Mouse (Mus musculus): ENCODE measurements around the gene Naif1. TPM values are rescaled to one million over a fixed set of nuclear protein-coding genes. Genes with fewer than 3 reads are reported as not detected.

The Naif1 gene
- polyA plus RNA-seq, 1 experiment from 2014 or later: 7.3 TPM

DNA sequence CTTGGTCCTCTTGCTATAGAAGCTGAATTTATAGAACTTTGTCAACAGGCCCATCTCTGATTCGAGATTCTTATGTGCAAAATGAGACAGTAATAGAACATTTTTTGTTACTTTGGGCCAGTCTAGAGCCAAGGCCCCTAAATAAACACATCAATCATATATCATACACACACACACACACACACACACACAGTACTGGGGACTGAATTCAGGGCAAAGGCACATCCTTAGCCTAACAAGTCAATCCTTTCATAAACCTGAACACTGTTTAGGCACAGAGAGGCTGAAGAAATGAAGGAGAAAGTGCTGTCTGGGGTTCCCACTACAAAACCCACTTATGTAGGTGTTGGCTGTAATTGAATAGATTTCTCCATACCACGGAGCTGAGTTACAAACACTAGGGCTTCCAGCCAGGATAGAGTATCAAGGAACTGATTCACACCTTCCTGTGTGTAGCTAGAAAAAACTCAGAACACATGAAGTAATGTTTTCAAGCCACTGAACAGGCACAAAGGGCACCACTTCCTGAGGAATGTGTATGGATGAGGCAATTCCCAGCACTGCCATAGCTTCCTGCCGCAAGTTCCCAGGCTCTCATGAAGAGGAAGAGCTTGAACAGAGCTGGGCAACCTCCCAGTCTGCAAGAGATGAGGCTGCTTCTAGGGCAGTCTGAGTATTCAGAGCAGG lies 13.4 kb upstream of the Naif1 start:
- H3K9me3 ChIP-seq (replicated peaks): no peaks in the 10 kb centered on the region
- H3K4me3 ChIP-seq: no peak overlapping the region
- DNase-seq (ENCODE audit: low spot score): no peak
- peaks cover 18% of the 10 kb centered on the region for H3K4me1 ChIP-seq
- WGBS: 79% methylated on average over 3 of the region's 3 CpGs
- H3K27ac ChIP-seq: peak overlapping the region; percentile 31; the same call in 1 of the 2 replicates
- H3K27me3 ChIP-seq (ENCODE audit: low read depth, poor library complexity, severe bottlenecking): no peaks in the 10 kb centered on the region
- no peaks in the 10 kb centered on the region for H3K36me3 ChIP-seq

GRCm38 (mm10) chr2:32437612-32438166 lies 12.6 kb upstream of the Naif1 start:
- Histone ChIP-seq H3K27ac (no peak overlapping the region), H3K9me3 (replicated peaks) (no peaks in the 10 kb centered on the region), H3K36me3 (no peaks in the 10 kb centered on the region), H3K27me3 (ENCODE audit: low read depth, poor library complexity, severe bottlenecking) (no peaks in the 10 kb centered on the region), H3K4me3 (no peak overlapping the region), H3K4me1 (peaks cover 18% of the 10 kb centered on the region)
- no peak for DNase-seq (ENCODE audit: low spot score)
- 93% methylated on average over 2 of the region's 2 CpGs for WGBS

DNA sequence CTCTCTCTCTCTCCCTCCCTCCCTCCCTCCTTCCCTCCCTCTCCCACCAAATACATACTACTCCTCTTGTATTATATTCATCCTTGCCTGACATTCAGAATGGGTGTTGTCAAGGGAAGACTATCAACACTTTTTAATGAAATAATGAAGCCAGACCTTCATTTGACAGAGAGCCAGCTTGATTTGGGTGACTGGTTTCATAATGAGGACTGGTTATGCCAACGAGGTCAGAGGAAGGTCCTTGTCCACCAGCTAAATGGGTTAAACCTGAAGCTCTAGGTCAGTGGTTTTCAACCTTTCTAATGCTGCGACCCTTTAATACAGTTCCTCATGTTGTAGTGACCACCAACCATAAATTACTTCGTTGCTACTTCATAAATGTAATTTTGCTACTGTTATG lies 11.5 kb upstream of the Naif1 start:
- H3K9me3 ChIP-seq (replicated peaks): no peaks in the 10 kb centered on the region
- no peak for DNase-seq (ENCODE audit: low spot score)
- no peaks in the 10 kb centered on the region for H3K27me3 ChIP-seq (ENCODE audit: low read depth, poor library complexity, severe bottlenecking)
- WGBS: 81% methylated on average over 3 of the region's 3 CpGs
- H3K27ac ChIP-seq: no peak overlapping the region
- H3K36me3 ChIP-seq: no peaks in the 10 kb centered on the region
- no peak overlapping the region for H3K4me3 ChIP-seq
- peaks cover 18% of the 10 kb centered on the region for H3K4me1 ChIP-seq

GRCm38 (mm10) chr2:32439177-32439576 lies 11.1 kb upstream of the Naif1 start:
- DNase-seq (ENCODE audit: low spot score): no peak
- no peaks in the 10 kb centered on the region for H3K27me3 ChIP-seq (ENCODE audit: low read depth, poor library complexity, severe bottlenecking)
- 0 out of 2 replicates have a peak overlapping the region, but pooled peaks have one; percentile 10 for H3K27ac ChIP-seq
- peaks cover 18% of the 10 kb centered on the region for H3K4me1 ChIP-seq
- 0 out of 2 replicates have a peak, but pooled peaks cover 3% of the 10 kb centered on the region for H3K36me3 ChIP-seq
- no peak overlapping the region for H3K4me3 ChIP-seq
- H3K9me3 ChIP-seq (replicated peaks): no peaks in the 10 kb centered on the region
- WGBS: 55% methylated on average over 6 of the region's 6 CpGs

DNA sequence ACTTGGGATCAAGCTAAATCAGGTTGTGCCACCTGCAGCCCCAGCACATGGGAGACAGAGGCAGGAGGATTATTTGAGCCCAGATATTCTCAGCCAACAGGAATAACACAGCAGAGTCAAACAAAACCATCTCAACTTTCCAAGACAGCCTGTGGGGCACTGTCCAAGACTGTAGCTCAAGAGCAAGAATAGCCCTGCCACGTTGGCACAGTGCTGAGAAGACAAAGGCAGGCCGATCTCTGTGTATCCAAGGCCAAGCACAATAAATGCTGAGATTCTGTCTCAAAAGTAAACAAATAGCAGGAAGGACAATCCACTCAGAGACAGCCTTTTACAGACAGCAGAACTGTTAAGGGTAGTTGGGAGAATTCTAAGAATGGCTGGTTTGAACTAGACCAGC lies 10.1 kb upstream of the Naif1 start:
- Histone ChIP-seq H3K36me3 (0 out of 2 replicates have a peak, but pooled peaks cover 12% of the 10 kb centered on the region), H3K27me3 (ENCODE audit: low read depth, poor library complexity, severe bottlenecking) (no peaks in the 10 kb centered on the region), H3K4me1 (peaks cover 18% of the 10 kb centered on the region), H3K4me3 (no peak overlapping the region), H3K9me3 (replicated peaks) (no peaks in the 10 kb centered on the region), H3K27ac (no peak overlapping the region)
- DNase-seq (ENCODE audit: low spot score): no peak
- WGBS: 62% methylated on average over 2 of the region's 2 CpGs

- no peak for DNase-seq (ENCODE audit: low spot score)
- Histone ChIP-seq H3K4me1 (peaks cover 18% of the 10 kb centered on the region), H3K27me3 (ENCODE audit: low read depth, poor library complexity, severe bottlenecking) (no peaks in the 10 kb centered on the region), H3K36me3 (peaks cover 16% of the 10 kb centered on the region; the same call in 1 of the 2 replicates), H3K4me3 (no peak overlapping the region), H3K9me3 (replicated peaks) (no peaks in the 10 kb centered on the region), H3K27ac (no peak overlapping the region)
- WGBS: 91% methylated on average over 1 of the region's 1 CpGs
Measured at GRCm38 (mm10) chr2:32440632-32441031, 9.6 kb upstream of the Naif1 start.

DNA sequence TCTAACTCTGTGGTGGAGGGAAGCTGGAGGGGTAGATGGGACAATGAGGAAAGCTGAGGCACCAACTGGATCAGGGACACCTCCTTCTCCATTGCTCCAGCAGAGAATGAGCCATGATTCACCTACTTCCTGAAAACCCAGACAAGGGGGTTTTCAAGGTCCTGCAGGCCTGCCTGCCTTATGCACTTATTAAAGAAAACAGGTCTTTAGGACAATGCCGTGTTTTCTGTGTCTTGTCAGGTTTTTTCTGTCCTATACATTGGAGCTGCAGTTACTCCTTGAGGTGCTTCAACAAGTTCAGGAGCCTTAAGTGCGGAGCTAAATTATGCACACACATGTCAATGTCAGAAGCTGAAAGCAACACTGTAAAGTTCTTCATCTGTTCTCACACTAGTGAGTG lies 8.7 kb upstream of the Naif1 start:
- peaks cover 18% of the 10 kb centered on the region for H3K4me1 ChIP-seq
- no peaks in the 10 kb centered on the region for H3K27me3 ChIP-seq (ENCODE audit: low read depth, poor library complexity, severe bottlenecking)
- peaks cover 22% of the 10 kb centered on the region for H3K36me3 ChIP-seq
- DNase-seq (ENCODE audit: low spot score): no peak
- no peak overlapping the region for H3K4me3 ChIP-seq
- H3K27ac ChIP-seq: no peak overlapping the region
- H3K9me3 ChIP-seq (replicated peaks): no peaks in the 10 kb centered on the region
- WGBS: 95% methylated on average over 2 of the region's 2 CpGs

GRCm38 (mm10) chr2:32445535-32445934 lies 4.7 kb upstream of the Naif1 start:
- H3K36me3 ChIP-seq: peaks cover 24% of the 10 kb centered on the region
- H3K9me3 ChIP-seq (replicated peaks): no peaks in the 10 kb centered on the region
- H3K4me1 ChIP-seq: peaks cover 9% of the 10 kb centered on the region
- no peak overlapping the region for H3K4me3 ChIP-seq
- H3K27me3 ChIP-seq (ENCODE audit: low read depth, poor library complexity, severe bottlenecking): no peaks in the 10 kb centered on the region
- WGBS: 83% methylated on average over 1 of the region's 1 CpGs
- H3K27ac ChIP-seq: no peak overlapping the region
- DNase-seq (ENCODE audit: low spot score): no peak

DNA sequence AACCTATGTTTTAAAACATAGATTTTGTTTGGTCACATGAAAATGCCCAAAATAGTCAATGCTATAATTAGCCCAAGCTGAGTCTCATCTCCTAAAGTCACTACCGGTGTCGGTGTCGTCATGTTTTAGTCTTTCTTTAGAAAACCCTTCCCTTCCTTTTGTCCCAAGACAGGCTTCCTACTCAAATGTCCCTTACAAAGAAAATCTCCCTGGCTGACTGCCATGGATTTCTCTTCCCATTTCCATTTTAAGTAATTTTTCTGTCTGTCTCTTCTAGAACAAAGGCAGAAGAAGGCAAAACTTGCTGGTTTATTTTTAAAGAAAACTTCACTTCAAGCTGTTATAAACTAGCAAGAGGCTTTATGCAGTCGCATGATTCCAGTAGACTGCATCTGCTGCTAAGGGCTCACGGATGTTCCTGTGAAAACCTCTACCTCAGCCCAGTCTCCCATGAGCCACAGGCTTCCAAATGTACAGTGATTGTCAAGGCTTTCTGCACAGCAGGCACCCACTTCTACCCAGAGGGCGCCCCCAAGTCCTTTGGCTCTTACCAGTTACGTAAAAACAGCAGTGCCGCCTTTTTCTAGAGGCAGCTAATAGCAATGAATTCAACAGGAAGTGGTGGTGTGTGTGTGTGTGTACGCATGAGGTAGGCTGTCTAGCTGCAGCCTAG lies 2.9 kb upstream of the Naif1 start:
- H3K4me3 ChIP-seq: no peak overlapping the region
- H3K36me3 ChIP-seq: peaks cover 24% of the 10 kb centered on the region
- no peak for DNase-seq (ENCODE audit: low spot score)
- no peaks in the 10 kb centered on the region for H3K9me3 ChIP-seq (replicated peaks)
- no peak overlapping the region for H3K27ac ChIP-seq
- peaks cover 26% of the 10 kb centered on the region for H3K4me1 ChIP-seq
- no peaks in the 10 kb centered on the region for H3K27me3 ChIP-seq (ENCODE audit: low read depth, poor library complexity, severe bottlenecking)
- WGBS: 91% methylated on average over 9 of the region's 9 CpGs

DNA sequence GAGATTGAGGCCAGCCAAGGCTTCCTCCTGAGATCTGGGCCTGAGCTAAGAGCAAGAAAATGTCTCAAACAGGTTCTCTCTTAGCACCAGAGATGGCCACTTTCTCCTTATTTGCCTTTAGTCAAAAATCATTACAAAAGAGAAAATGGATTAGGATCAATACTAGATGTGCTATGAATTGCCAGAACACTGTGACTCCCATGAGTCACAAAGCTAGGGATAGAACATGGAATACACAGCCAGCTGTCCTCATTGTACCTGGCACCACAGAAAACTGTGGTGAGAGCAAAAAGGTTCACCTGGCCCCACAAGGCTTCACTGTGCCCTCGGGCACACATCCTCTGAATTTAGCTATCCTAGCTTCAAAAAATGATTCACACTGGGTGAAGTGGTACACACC lies 1.8 kb upstream of the Naif1 start:
- no peaks in the 10 kb centered on the region for H3K9me3 ChIP-seq (replicated peaks)
- H3K27ac ChIP-seq: no peak overlapping the region
- H3K27me3 ChIP-seq (ENCODE audit: low read depth, poor library complexity, severe bottlenecking): no peaks in the 10 kb centered on the region
- H3K36me3 ChIP-seq: peaks cover 24% of the 10 kb centered on the region
- whole genome bisulfite sequencing: 83% methylated on average over 1 of the region's 1 CpGs
- H3K4me1 ChIP-seq: peaks cover 32% of the 10 kb centered on the region
- H3K4me3 ChIP-seq: no peak overlapping the region
- no peak for DNase-seq (ENCODE audit: low spot score)

GRCm38 (mm10) chr2:32450881-32451844 lies 906 bp downstream of the Naif1 start, which contains the start of gene Slc25a25:
Slc25a25 (minus strand) TSS chr2:32451445.
- Histone ChIP-seq H3K36me3 (peaks cover 19% of the 10 kb centered on the region), H3K4me3 (peak within 1 kb of the TSS; percentile 81), H3K27me3 (ENCODE audit: low read depth, poor library complexity, severe bottlenecking) (no peaks in the 10 kb centered on the region), H3K27ac (peak within 1 kb of the TSS; percentile 91), H3K9me3 (replicated peaks) (no peaks in the 10 kb centered on the region), H3K4me1 (peaks cover 43% of the 10 kb centered on the region)
- peak; percentile 93 for DNase-seq (ENCODE audit: low spot score)
- WGBS: under 1% methylated on average over 103 of the region's 103 CpGs

GRCm38 (mm10) chr2:32451870-32452372 lies 1.7 kb downstream of the Naif1 start:
- H3K4me1 ChIP-seq: peaks cover 43% of the 10 kb centered on the region

More at GRCm38 (mm10) chr2:32451870-32452372, 1.7 kb downstream of the Naif1 start:
- Histone ChIP-seq H3K36me3 (peaks cover 25% of the 10 kb centered on the region), H3K9me3 (replicated peaks) (no peaks in the 10 kb centered on the region), H3K27ac (peak overlapping the region; percentile 91), H3K27me3 (ENCODE audit: low read depth, poor library complexity, severe bottlenecking) (no peaks in the 10 kb centered on the region), H3K4me3 (peak overlapping the region; percentile 81)
- peak; percentile 98 for DNase-seq (ENCODE audit: low spot score)
- under 1% methylated on average over 25 of the region's 25 CpGs for WGBS

Measured in limb, embryonic 10.5 days (tissue).